Mouse (Mus musculus): ENCODE data around the gene Lrfn2.

- no peak for TF ChIP-seq POLR2A (IDR thresholded peaks at IDR 0.05; ENCODE audit: insufficient read depth, low read length)
- no peak for TF ChIP-seq CTCF (IDR thresholded peaks at IDR 0.05; ENCODE audit: low read depth, low read length)
Observed at GRCm38 (mm10) chr17:48930994-48931393, 1.2 kb upstream of the Lrfn2 start.
